Mouse (Mus musculus): ENCODE results near the gene Dock6. TPM values are rescaled to one million over a fixed set of nuclear protein-coding genes. Genes with fewer than 3 reads are reported as not detected.
A peak's percentile ranks its signal among the peaks of the same experiment; 100 is the strongest.
"Not testable (repeated sequence)": the region's sequence is repeated elsewhere in the genome, so short reads cannot be mapped to it uniquely, and the experiment has no call there.

Dock6 gene
- polyA plus RNA-seq, 1 experiment = 47.6 TPM

DNA sequence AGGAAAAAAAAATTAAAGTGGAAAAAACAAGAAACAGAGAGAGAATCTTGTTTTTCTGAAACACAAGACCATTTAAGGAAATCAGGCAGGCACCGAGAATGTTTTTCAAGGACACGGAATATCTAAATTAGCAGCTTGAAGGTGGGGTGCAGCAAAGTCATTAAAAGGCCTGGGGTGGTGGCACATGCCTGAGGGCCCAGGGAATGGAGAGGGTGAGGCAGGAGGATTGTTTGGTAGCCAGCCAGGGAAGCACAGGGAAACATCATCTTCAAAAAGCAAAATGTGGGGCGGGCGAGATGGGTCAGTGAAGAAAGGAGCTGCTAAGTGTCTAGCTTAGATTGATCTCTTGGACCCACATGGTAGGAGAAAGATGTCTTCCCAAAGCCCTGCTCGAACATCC lies 64.8 kb downstream of the Dock6 start:
- Histone ChIP-seq H3K4me3 (ENCODE audit: extremely low read depth, insufficient read depth, insufficient read length) (no peak overlapping the region), H3K4me1 (ENCODE audit: control insufficient read depth, insufficient read depth, insufficient read length) (no peaks in the 10 kb centered on the region), H3K27ac (ENCODE audit: insufficient read depth, low read length) (no peak overlapping the region), H3K27me3 (ENCODE audit: control insufficient read depth, insufficient read depth, low read length) (no peaks in the 10 kb centered on the region), H3K36me3 (ENCODE audit: control insufficient read depth, insufficient read depth, low read length) (no peaks in the 10 kb centered on the region)
- 89% methylated on average over 5 of the region's 5 CpGs for WGBS
- TF ChIP-seq CTCF (IDR thresholded peaks at IDR 0.05; ENCODE audit: extremely low read depth, insufficient read depth, insufficient read length, insufficient replicate concordance) (no peak), POLR2A (IDR thresholded peaks at IDR 0.05; ENCODE audit: low read depth, low read length) (no peak)
- DNase-seq (ENCODE audit: low read depth in 1 of 2, low spot score in 2 of 2) = no peak

DNA sequence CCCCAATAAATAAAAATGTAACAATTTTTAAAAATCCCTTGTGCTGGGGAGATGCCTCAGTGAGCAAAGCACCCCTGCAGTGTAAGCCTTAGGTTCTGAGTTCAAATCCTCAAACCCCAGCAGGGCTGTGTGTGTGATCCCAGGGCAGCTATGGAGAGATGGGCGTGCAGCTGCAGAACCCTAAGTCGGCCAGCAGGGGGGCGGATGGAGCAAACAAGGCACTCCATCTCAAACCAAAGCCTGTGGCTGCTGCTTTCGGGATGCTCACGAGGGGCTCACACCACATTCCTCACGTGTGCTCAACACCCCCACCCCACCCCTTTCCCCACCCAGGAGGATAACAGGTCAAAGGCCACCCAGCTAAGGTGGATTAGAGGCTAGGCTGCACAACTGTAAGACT lies 65.5 kb downstream of the Dock6 start:
- peak in 1 of 2 experiments; percentile 53 for DNase-seq (ENCODE audit: low read depth in 1 of 2, low spot score in 2 of 2)
- Histone ChIP-seq H3K4me1 (ENCODE audit: control insufficient read depth, insufficient read depth, insufficient read length) (no peaks in the 10 kb centered on the region), H3K27me3 (ENCODE audit: control insufficient read depth, insufficient read depth, low read length) (no peaks in the 10 kb centered on the region), H3K36me3 (ENCODE audit: control insufficient read depth, insufficient read depth, low read length) (no peaks in the 10 kb centered on the region), H3K27ac (ENCODE audit: insufficient read depth, low read length) (no peak overlapping the region), H3K4me3 (ENCODE audit: extremely low read depth, insufficient read depth, insufficient read length) (no peak overlapping the region)
- peak; percentile 80 for TF ChIP-seq CTCF (IDR thresholded peaks at IDR 0.05; ENCODE audit: extremely low read depth, insufficient read depth, insufficient read length, insufficient replicate concordance)
- TF ChIP-seq POLR2A (IDR thresholded peaks at IDR 0.05; ENCODE audit: low read depth, low read length) = no peak
- WGBS = 15% methylated on average over 6 of the region's 6 CpGs

DNA sequence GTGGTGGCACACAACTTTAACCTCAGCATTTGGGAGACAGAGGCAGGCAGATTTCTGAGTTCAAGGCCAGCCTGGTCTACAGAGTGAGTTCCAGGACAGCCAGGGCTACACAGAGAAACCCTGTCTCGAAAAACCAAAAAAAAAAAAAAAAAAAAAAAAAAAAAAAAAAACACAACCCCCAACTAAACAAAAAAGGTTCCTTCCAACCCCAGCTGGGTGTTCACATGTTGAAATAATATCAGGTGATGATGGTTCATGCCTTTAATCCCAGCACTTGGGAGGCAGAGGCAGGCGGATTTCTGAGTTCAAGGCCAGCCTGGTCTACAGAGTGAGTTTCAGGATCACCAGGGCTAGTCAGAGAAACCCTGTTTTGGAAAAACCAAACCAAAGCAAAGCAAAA lies 66.1 kb downstream of the Dock6 start:
- not testable (repeated sequence) for H3K4me1 ChIP-seq (ENCODE audit: control insufficient read depth, insufficient read depth, insufficient read length); H3K27me3 ChIP-seq (ENCODE audit: control insufficient read depth, insufficient read depth, low read length); H3K36me3 ChIP-seq (ENCODE audit: control insufficient read depth, insufficient read depth, low read length); H3K27ac ChIP-seq (ENCODE audit: insufficient read depth, low read length); DNase-seq (ENCODE audit: low read depth in 1 of 2, low spot score in 2 of 2); H3K4me3 ChIP-seq (ENCODE audit: extremely low read depth, insufficient read depth, insufficient read length)
- 63% methylated on average over 2 of the region's 2 CpGs for WGBS

DNA sequence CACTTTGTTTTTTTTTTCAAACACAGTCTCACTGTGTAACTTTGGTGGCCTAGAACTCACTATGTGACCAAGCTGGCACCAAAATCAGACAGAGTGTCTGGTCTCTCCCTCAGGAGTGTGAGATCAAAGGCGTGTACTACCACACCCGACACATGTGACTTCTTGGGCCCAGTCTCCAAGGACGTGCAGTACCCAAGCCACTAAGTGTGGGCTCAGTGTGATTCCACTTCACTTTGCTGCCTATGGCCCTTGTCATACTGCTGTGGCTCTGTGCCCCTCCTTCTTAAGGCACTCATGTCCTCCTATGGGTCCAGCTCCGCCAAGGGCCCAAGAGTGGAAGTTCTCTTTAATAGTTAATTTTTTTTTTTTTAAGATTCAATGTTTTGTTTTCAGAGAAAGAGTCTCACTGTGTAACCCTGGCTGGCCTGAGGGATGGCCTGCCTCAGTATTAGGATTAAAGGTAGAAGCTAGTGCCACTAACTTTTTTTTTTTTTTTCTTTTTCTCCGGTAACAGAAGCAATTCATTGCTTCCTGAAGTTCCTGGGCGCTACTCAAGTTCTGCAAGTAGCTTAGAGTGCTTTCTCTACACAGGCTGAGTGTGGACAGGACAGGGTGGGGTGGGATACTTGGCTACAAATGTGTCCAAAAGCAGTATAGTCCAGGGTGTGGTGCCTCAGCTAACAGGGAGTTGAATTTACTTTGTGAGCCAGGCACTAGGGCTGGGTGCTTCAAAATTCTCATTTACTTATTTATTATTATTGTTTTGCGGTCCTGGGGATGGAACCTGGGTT lies 67.7 kb downstream of the Dock6 start:
- no peak for DNase-seq (ENCODE audit: low read depth in 1 of 2, low spot score in 2 of 2)
- no peaks in the 10 kb centered on the region; the same call in 1 of the 2 replicates for H3K36me3 ChIP-seq (ENCODE audit: control insufficient read depth, insufficient read depth, low read length)
- H3K4me3 ChIP-seq (ENCODE audit: extremely low read depth, insufficient read depth, insufficient read length) = no peak overlapping the region
- H3K27me3 ChIP-seq (ENCODE audit: control insufficient read depth, insufficient read depth, low read length) = no peaks in the 10 kb centered on the region
- TF ChIP-seq POLR2A (IDR thresholded peaks at IDR 0.05; ENCODE audit: low read depth, low read length) (no peak), CTCF (IDR thresholded peaks at IDR 0.05; ENCODE audit: extremely low read depth, insufficient read depth, insufficient read length, insufficient replicate concordance) (no peak)
- no peak overlapping the region for H3K27ac ChIP-seq (ENCODE audit: insufficient read depth, low read length)
- H3K4me1 ChIP-seq (ENCODE audit: control insufficient read depth, insufficient read depth, insufficient read length) = no peaks in the 10 kb centered on the region
- 80% methylated on average over 7 of the region's 7 CpGs for WGBS

DNA sequence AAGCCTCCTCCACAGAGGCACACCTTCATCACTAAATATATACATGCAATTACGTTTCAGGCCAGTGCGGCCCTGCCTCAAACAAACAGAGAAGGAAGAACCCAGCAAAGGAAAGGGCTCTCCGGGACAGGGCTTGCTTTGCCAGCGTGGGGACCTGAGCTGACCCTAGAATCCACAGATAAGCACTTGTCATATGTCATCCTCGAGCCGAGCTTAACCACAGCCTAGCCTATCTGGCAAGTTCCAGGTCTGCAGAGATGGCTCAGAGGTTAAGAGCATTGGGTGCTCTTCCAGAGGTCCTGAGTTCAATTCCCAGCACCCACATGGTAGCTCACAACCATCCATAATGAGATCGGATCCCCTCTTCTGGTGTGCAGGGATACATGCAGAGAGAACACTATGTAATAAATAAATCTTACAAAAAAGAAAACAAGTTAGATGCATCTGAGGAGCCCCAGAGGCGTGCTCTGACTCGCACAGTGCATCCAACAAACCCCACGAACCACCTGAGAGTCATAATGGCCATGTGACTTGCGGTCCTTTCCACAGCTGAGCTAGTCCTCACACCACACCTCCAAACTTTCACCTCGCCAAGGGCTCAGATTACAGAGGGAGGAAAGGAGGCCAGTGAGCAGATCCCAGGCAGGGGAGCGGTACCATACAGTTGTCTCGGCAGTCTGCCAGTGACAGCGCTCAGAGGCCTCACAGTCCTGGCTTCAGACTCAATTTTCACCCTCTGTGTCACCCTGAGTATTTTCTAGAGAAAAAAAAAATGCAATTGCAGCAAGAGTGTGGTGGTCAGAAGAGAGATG lies 70.6 kb downstream of the Dock6 start:
- Histone ChIP-seq H3K4me1 (ENCODE audit: control insufficient read depth, insufficient read depth, insufficient read length) (no peaks in the 10 kb centered on the region), H3K4me3 (ENCODE audit: extremely low read depth, insufficient read depth, insufficient read length) (no peak overlapping the region), H3K27ac (ENCODE audit: insufficient read depth, low read length) (no peak overlapping the region), H3K36me3 (ENCODE audit: control insufficient read depth, insufficient read depth, low read length) (no peaks in the 10 kb centered on the region; the same call in none of the 2 replicates), H3K27me3 (ENCODE audit: control insufficient read depth, insufficient read depth, low read length) (no peaks in the 10 kb centered on the region)
- 85% methylated on average over 15 of the region's 15 CpGs for WGBS
- no peak for TF ChIP-seq CTCF (IDR thresholded peaks at IDR 0.05; ENCODE audit: extremely low read depth, insufficient read depth, insufficient read length, insufficient replicate concordance)
- TF ChIP-seq POLR2A (IDR thresholded peaks at IDR 0.05; ENCODE audit: low read depth, low read length) = no peak
- no peak for DNase-seq (ENCODE audit: low read depth in 1 of 2, low spot score in 2 of 2)

DNA sequence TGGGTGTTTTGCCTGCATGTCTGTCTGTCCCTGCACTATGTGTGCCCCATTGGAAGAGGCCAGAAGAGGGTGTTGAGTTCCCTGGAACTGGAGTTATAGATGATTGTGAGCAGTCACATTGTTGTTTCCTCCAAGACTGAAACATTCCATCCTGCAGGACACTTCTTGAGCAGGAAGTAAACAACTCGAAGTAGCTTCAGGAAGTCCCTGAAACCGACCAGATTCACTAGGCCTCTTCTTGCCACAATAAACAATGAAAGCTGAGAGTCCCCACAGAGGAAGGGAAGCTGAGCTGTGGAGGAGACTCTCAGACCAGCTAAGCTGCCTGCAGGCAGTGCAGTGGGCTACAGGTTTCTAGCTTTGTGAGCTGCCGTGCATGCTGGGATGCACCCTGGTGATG lies 74.7 kb downstream of the Dock6 start:
- DNase-seq (ENCODE audit: low read depth in 1 of 2, low spot score in 2 of 2) = no peak
- TF ChIP-seq CTCF (IDR thresholded peaks at IDR 0.05; ENCODE audit: extremely low read depth, insufficient read depth, insufficient read length, insufficient replicate concordance) (no peak), POLR2A (IDR thresholded peaks at IDR 0.05; ENCODE audit: low read depth, low read length) (no peak)
- Histone ChIP-seq H3K36me3 (ENCODE audit: control insufficient read depth, insufficient read depth, low read length) (no peaks in the 10 kb centered on the region; the same call in none of the 2 replicates), H3K27ac (ENCODE audit: insufficient read depth, low read length) (no peak overlapping the region), H3K27me3 (ENCODE audit: control insufficient read depth, insufficient read depth, low read length) (no peaks in the 10 kb centered on the region), H3K4me1 (ENCODE audit: control insufficient read depth, insufficient read depth, insufficient read length) (no peaks in the 10 kb centered on the region), H3K4me3 (ENCODE audit: extremely low read depth, insufficient read depth, insufficient read length) (no peak overlapping the region)
- WGBS = 82% methylated on average over 3 of the region's 3 CpGs

DNA sequence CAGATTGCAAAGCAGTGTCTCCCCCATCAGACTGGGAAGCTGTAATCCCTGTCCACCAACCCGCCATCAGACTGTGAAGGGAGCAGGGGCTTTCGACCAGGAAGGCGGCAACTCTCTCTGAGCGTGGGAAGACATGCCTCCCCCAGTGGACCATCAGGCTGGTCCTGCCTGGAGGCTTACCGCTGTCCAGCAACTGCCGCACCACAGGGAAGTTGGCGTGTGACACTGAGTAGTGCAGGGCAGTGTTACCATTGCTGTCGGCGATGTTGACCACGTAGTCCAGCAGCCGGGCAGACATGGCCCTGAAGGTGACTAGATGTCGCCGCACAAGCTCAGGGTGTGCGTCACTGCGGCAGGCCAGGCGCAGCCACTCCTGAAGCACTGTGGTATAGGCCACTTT lies 78.1 kb downstream of the Dock6 start:
- no peak overlapping the region for H3K27ac ChIP-seq (ENCODE audit: insufficient read depth, low read length)
- no peaks in the 10 kb centered on the region for H3K27me3 ChIP-seq (ENCODE audit: control insufficient read depth, insufficient read depth, low read length)
- 93% methylated on average over 16 of the region's 16 CpGs for WGBS
- no peaks in the 10 kb centered on the region for H3K4me1 ChIP-seq (ENCODE audit: control insufficient read depth, insufficient read depth, insufficient read length)
- H3K36me3 ChIP-seq (ENCODE audit: control insufficient read depth, insufficient read depth, low read length) = no peaks in the 10 kb centered on the region
- no peak for TF ChIP-seq CTCF (IDR thresholded peaks at IDR 0.05; ENCODE audit: extremely low read depth, insufficient read depth, insufficient read length, insufficient replicate concordance)
- no peak for TF ChIP-seq POLR2A (IDR thresholded peaks at IDR 0.05; ENCODE audit: low read depth, low read length)
- H3K4me3 ChIP-seq (ENCODE audit: extremely low read depth, insufficient read depth, insufficient read length) = no peak overlapping the region
- no peak for DNase-seq (ENCODE audit: low read depth in 1 of 2, low spot score in 2 of 2)

DNA sequence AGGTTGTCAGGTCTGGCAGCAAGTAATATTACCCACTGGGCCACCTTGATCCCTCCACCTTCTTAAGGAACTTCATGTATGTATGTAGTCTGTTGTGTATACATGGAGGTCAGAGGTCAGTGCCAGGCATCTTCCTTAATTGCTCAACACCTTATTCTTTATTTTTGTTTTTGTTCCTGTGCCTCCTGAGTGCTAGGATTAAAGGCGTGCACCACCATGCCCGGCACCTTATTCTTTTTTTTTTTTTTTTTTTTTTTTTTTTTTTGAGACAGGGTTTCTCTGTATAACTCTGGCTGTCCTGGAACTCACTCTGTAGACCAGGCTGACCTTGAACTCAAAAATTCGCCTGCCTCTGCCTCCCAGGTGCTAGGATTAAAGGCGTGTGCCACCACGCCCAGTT lies 79.0 kb downstream of the Dock6 start:
- H3K36me3 ChIP-seq (ENCODE audit: control insufficient read depth, insufficient read depth, low read length); H3K27ac ChIP-seq (ENCODE audit: insufficient read depth, low read length); H3K4me3 ChIP-seq (ENCODE audit: extremely low read depth, insufficient read depth, insufficient read length); H3K4me1 ChIP-seq (ENCODE audit: control insufficient read depth, insufficient read depth, insufficient read length); H3K27me3 ChIP-seq (ENCODE audit: control insufficient read depth, insufficient read depth, low read length); DNase-seq (ENCODE audit: low read depth in 1 of 2, low spot score in 2 of 2): not testable (repeated sequence)
- 88% methylated on average over 5 of the region's 5 CpGs for WGBS
